ENCODE assay signal across 8 mouse cellular contexts in the genomic region with DNA sequence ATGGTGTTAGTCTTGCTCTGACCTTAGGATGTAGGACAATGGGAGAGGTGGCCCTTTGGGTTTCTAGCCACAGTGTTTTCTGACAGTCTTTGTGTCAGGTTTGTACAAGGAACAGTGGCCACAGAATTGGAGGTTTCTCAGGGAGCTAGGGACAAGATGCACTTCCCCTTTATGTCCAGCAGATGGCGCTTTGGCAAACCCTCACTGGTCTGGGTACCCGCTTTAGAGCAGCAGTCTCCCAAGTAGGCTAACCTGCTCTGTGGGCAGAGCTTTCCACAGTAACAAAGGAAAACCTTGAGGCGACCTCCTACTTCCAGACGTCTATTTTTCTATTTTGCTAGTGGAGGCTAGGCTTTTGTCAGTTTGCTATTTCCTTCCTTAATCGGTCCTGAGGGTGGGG. TPM values are rescaled to one million over a fixed set of nuclear protein-coding genes. Genes with fewer than 3 reads are reported as not detected.
A peak's percentile ranks its signal among the peaks of the same experiment; 100 is the strongest.
DNase-seq lines count a peak whose midpoint lies in the region; ATAC-seq and TF ChIP-seq lines count a peak whose summit lies in the region.

No protein-coding gene starts in this region.

- 0 out of 2 replicates have a peak, but pooled peaks cover 3% of the 10 kb centered on the region for H3K36me3 ChIP-seq in heart, embryonic 10.5 days
- H3K36me3 ChIP-seq in kidney, postnatal 0 days (ENCODE audit: insufficient read depth, low read length), result no peaks in the 10 kb centered on the region

- WGBS in heart, embryonic 10.5 days, result 7% methylated on average over 5 of the region's 5 CpGs
- 6% methylated on average over 5 of the region's 5 CpGs for WGBS in kidney, postnatal 0 days
- 2% methylated on average over 5 of the region's 5 CpGs for WGBS in olfactory bulb, adult 2 months

- no peak overlapping the region for H3K9ac ChIP-seq in kidney, postnatal 0 days (ENCODE audit: low read depth, low read length)

- peaks cover 9% of the 10 kb centered on the region; the same call in 1 of the 2 replicates for H3K27me3 ChIP-seq in heart, embryonic 10.5 days (ENCODE audit: insufficient read depth, poor library complexity, severe bottlenecking)
- H3K27me3 ChIP-seq in kidney, postnatal 0 days (ENCODE audit: insufficient read depth, low read length), result no peaks in the 10 kb centered on the region

- peak; percentile 84 for DNase-seq in ZHBTc4 (ENCODE audit: low read depth, low spot score)
- peak; percentile 89 for DNase-seq in embryo, embryonic 10.5 days (ENCODE audit: low spot score)
- DNase-seq in heart, embryonic 10.5 days (ENCODE audit: low spot score), result peak; percentile 78
- peak; percentile 86 for DNase-seq in kidney, postnatal 0 days (ENCODE audit: low spot score)
- peak; percentile 23 to 35 for DNase-seq in lung, adult 18-20 months

- H3K27ac ChIP-seq in heart, embryonic 10.5 days, result no peak overlapping the region
- H3K27ac ChIP-seq in kidney, postnatal 0 days, result no peak overlapping the region
- no peak overlapping the region for H3K27ac ChIP-seq in olfactory bulb, adult 2 months (ENCODE audit: insufficient read depth, low read depth, low read length)

- H3K9me3 ChIP-seq in heart, embryonic 10.5 days, result no peaks in the 10 kb centered on the region
- H3K9me3 ChIP-seq in kidney, postnatal 0 days (replicated peaks; ENCODE audit: low read length), result no peaks in the 10 kb centered on the region

- TF ChIP-seq POLR2A in olfactory bulb, adult 2 months (IDR thresholded peaks at IDR 0.05; ENCODE audit: insufficient read depth, low read depth, low read length), result no peak

- no peak overlapping the region for H3K4me3 ChIP-seq in heart, embryonic 10.5 days
- no peak overlapping the region for H3K4me3 ChIP-seq in kidney, postnatal 0 days (replicated peaks; ENCODE audit: low read depth, low read length)
- H3K4me3 ChIP-seq in olfactory bulb, adult 2 months (ENCODE audit: insufficient read depth, low read depth, low read length), result no peak overlapping the region

- peaks cover 14% of the 10 kb centered on the region for H3K4me1 ChIP-seq in heart, embryonic 10.5 days
- no peaks in the 10 kb centered on the region for H3K4me1 ChIP-seq in kidney, postnatal 0 days (replicated peaks; ENCODE audit: insufficient read depth, low read length)
- H3K4me1 ChIP-seq in olfactory bulb, adult 2 months (ENCODE audit: control insufficient read depth, insufficient read depth, low read length), result peaks cover 9% of the 10 kb centered on the region; the same call in 1 of the 2 replicates

- ATAC-seq in CD4-positive, CD25-positive, alpha-beta regulatory T cell, adult 4 months, result peak; percentile 47
- no peak; the same call in 1 of the 2 replicates for ATAC-seq in kidney, postnatal 0 days (replicated peaks; ENCODE audit: low FRiP score, low read depth)
- no peak for ATAC-seq in activated CD4-positive, CD25-positive, alpha-beta regulatory T cell, adult 4 months

- TF ChIP-seq CTCF in kidney, postnatal 0 days (IDR thresholded peaks at IDR 0.05; ENCODE audit: low read depth), result peak; percentile 96
- TF ChIP-seq CTCF in olfactory bulb, adult 2 months (IDR thresholded peaks at IDR 0.05; ENCODE audit: insufficient read depth, low read depth, low read length), result peak; percentile 67

- no peak overlapping the region for H3K4me2 ChIP-seq in kidney, postnatal 0 days (ENCODE audit: low read length)

RNA-seq across cellular contexts. Expression of gene Ppp1r1a, which starts 7.4 kb away (rescaled TPM):
- not detected for polyA plus RNA-seq in CD4-positive, CD25-positive, alpha-beta regulatory T cell, adult 4 months (2017; shearing (Covaris generic))
- 57.4 and 77.3 TPM in 2 replicates for polyA plus RNA-seq in heart, embryonic 10.5 days (2016; fragmentation: Nextera tagmentation; extraction: Ambion mirVana)
- polyA plus RNA-seq in kidney, postnatal 0 days (2015; fragmentation: Nextera tagmentation; extraction: Ambion mirVana), result 85.5 and 93.2 TPM in 2 replicates
- not detected in 2 replicates for polyA plus RNA-seq in olfactory bulb, adult 2 months (2012; ENCODE audit: insufficient read depth, insufficient read length, low replicate concordance, missing spikeins)
- polyA plus RNA-seq in activated CD4-positive, CD25-positive, alpha-beta regulatory T cell, adult 4 months (2017; shearing (Covaris generic)), result under 1 TPM in 1 of 2 experiments, not detected in 1; 0.74 TPM

RNA-seq across cellular contexts. Expression of gene Pde1b, which starts 27.5 kb away (rescaled TPM):
- 1 to 10 TPM; 2.6 to 3.8 TPM for polyA plus RNA-seq in CD4-positive, CD25-positive, alpha-beta regulatory T cell, adult 4 months (2017; shearing (Covaris generic))
- 3.8 and 4.4 TPM in 2 replicates for polyA plus RNA-seq in heart, embryonic 10.5 days (2016; fragmentation: Nextera tagmentation; extraction: Ambion mirVana)
- 3.5 and 3.9 TPM in 2 replicates for polyA plus RNA-seq in kidney, postnatal 0 days (2015; fragmentation: Nextera tagmentation; extraction: Ambion mirVana)
- polyA plus RNA-seq in olfactory bulb, adult 2 months (2012; ENCODE audit: insufficient read depth, insufficient read length, low replicate concordance, missing spikeins), result not detected in 2 replicates
- 1 to 10 TPM; 2.5 to 4.2 TPM for polyA plus RNA-seq in activated CD4-positive, CD25-positive, alpha-beta regulatory T cell, adult 4 months (2017; shearing (Covaris generic))

RNA-seq across cellular contexts. Expression of gene Glycam1, which starts 34.5 kb away (rescaled TPM):
- not detected for polyA plus RNA-seq in CD4-positive, CD25-positive, alpha-beta regulatory T cell, adult 4 months (2017; shearing (Covaris generic))
- polyA plus RNA-seq in heart, embryonic 10.5 days (2016; fragmentation: Nextera tagmentation; extraction: Ambion mirVana), result not detected in 2 replicates
- polyA plus RNA-seq in kidney, postnatal 0 days (2015; fragmentation: Nextera tagmentation; extraction: Ambion mirVana), result not detected in 2 replicates
- polyA plus RNA-seq in olfactory bulb, adult 2 months (2012; ENCODE audit: insufficient read depth, insufficient read length, low replicate concordance, missing spikeins), result not detected in 2 replicates
- not detected for polyA plus RNA-seq in activated CD4-positive, CD25-positive, alpha-beta regulatory T cell, adult 4 months (2017; shearing (Covaris generic))

Comparison
In these comparisons a context has a peak if more than half of its experiments do, and no peak if none do; other contexts are left out.
1. DNase-seq: peak in every context shown above with its lines; median percentile 89 in embryo, embryonic 10.5 days; 86 in kidney, postnatal 0 days; 84 in ZHBTc4; 78 in heart, embryonic 10.5 days; 29 in lung, adult 18-20 months.
2. RNA of gene Ppp1r1a, which starts 7.4 kb away (polyA plus RNA-seq): 85.5 to 93.2 TPM in kidney, postnatal 0 days and 57.4 to 77.3 TPM in heart, embryonic 10.5 days; 0.74 TPM in activated CD4-positive, CD25-positive, alpha-beta regulatory T cell, adult 4 months, not detected in CD4-positive, CD25-positive, alpha-beta regulatory T cell, adult 4 months and not detected in olfactory bulb, adult 2 months; every median in the first group is over 10 times any median in the second.